Mouse (Mus musculus) ES-E14 (cell line): Measurements from ENCODE around the gene Rad51. TPM values are rescaled to one million over a fixed set of nuclear protein-coding genes. Genes with fewer than 3 reads are reported as not detected.

ENCODE experiments used
- DNase-seq: peaks from one replicate; pipeline ENCODE4 v3.0.0-alpha.2; 2013; ENCODE audit warnings: low read depth, low spot score
- H3K27ac ChIP-seq: 2 replicates; pipeline ENCODE4 v1.5.1; 2012; ENCODE audit warnings: low read depth, mild to moderate bottlenecking, low read length, moderate library complexity, mixed read lengths; ENCODE audit not compliant: poor library complexity, insufficient read depth, severe bottlenecking
- H3K36me3 ChIP-seq: 2 replicates; pipeline ENCODE4 v1.6.1; 2012; ENCODE audit warnings: mild to moderate bottlenecking, low read length, moderate library complexity, mixed read lengths; ENCODE audit not compliant: control insufficient read depth, poor library complexity, insufficient read depth, severe bottlenecking
- H3K4me1 ChIP-seq, 2 experiments: fragments of 150-350 bp in 1 of 2; sonication (generic) in 1 of 2; 2 replicates each; pipeline ENCODE4 v1.6.1; 2012; ENCODE audit warnings: low read length in 2 of 2, mild to moderate bottlenecking in 1 of 2, mixed read lengths in 1 of 2; ENCODE audit not compliant: control insufficient read depth in 2 of 2, insufficient read depth in 2 of 2, poor library complexity in 1 of 2
- H3K4me3 ChIP-seq, 2 experiments: fragments of 150-350 bp in 1 of 2; sonication (generic) in 1 of 2; 2 replicates each; pipeline ENCODE4 v1.5.1; 2012; ENCODE audit warnings: low read length in 2 of 2, low read depth in 1 of 2, mild to moderate bottlenecking in 1 of 2, mixed read lengths in 1 of 2; ENCODE audit not compliant: insufficient read depth in 1 of 2, poor library complexity in 1 of 2, severe bottlenecking in 1 of 2
- H3K9ac ChIP-seq: 2 replicates; pipeline ENCODE4 v1.6.1; 2012; ENCODE audit warnings: low read depth, mild to moderate bottlenecking, low read length, mixed read lengths; ENCODE audit not compliant: poor library complexity, insufficient read depth, severe bottlenecking
- H3K9me3 ChIP-seq: fragments of 150-350 bp; sonication (generic); 2 replicates; pipeline ENCODE4 v1.6.1; 2012; ENCODE audit warnings: low read depth, mild to moderate bottlenecking, low read length; ENCODE audit not compliant: control insufficient read depth, insufficient read depth
- CHD2 ChIP-seq: IDR thresholded peaks from 2 replicates; pipeline ENCODE4 v1.6.1; 2014; ENCODE audit warnings: mild to moderate bottlenecking, low read depth, low read length, inconsistent platforms
- HCFC1 ChIP-seq: IDR thresholded peaks from 2 replicates; pipeline ENCODE4 v1.6.1; 2012; ENCODE audit warnings: low read length, inconsistent platforms, borderline replicate concordance; ENCODE audit not compliant: insufficient read depth
- MAFK ChIP-seq: IDR thresholded peaks from 2 replicates; pipeline ENCODE4 v1.6.1; 2014; ENCODE audit warnings: mild to moderate bottlenecking, low read depth, low read length, inconsistent platforms; ENCODE audit not compliant: insufficient read depth
- ZC3H11A ChIP-seq: IDR thresholded peaks from 2 replicates; pipeline ENCODE4 v1.6.1; 2012; ENCODE audit warnings: low read depth, mild to moderate bottlenecking, inconsistent platforms, low read length, borderline replicate concordance
- ZNF384 ChIP-seq: IDR thresholded peaks from 2 replicates; pipeline ENCODE4 v1.6.1; 2012; ENCODE audit warnings: low read depth, low read length, inconsistent platforms
- in situ Hi-C, 2 experiments: fragments of 600-800 bp; cut with MboI; formaldehyde crosslinking; loops; one replicate each; pipeline ENCODE4 v1.15.1; 2025; ENCODE audit warnings: low sequenced_read_pairs in 2 of 2, inconsistent platforms in 1 of 2; ENCODE audit not compliant: unreplicated experiment in 2 of 2
- total RNA-seq: library from RNA; depleted of rRNA; stranded (reverse); fragments of 300-350 nt; gene quantifications from 2 replicates; pipeline ENCODE4 v1.2.3, GENCODE M21; 2012

Rad51 gene
- total RNA-seq, 1 experiment, result 42.2 TPM

DNA sequence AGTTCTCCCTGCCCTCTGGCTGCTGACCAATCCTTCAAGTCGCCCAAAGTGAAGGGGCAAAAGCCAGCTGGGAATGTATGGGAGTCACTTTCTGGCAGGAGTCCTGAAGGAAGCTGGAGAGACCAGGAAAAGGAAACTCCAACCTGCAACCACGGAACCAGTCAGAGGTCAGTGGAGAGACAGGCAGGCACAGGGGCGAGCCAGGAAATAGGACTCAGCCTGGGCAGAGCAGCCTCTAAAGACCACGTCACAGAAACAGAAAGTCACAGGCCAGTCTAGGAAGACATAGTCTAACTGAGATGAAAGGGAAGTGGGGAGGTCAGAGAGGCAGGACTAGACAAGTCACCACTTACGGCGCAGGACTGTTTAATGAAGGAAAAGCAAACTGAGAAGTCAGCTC is 63.0 kb downstream of the Rad51 start:
- DNase-seq, result no peak
- no peak overlapping the region for H3K4me3 ChIP-seq
- no peaks in the 10 kb centered on the region for H3K36me3 ChIP-seq
- H3K9ac ChIP-seq, result no peak overlapping the region
- in situ Hi-C loops, result no loop called here
- peaks cover 0 to 2% of the 10 kb centered on the region in 2 experiments; a peak in 1 of 4 replicates for H3K4me1 ChIP-seq
- no peaks in the 10 kb centered on the region for H3K9me3 ChIP-seq
- H3K27ac ChIP-seq, result no peak overlapping the region
- no peak for TF ChIP-seq MAFK
- no peak for TF ChIP-seq ZNF384
- TF ChIP-seq CHD2, result no peak
- TF ChIP-seq HCFC1, result no peak
- TF ChIP-seq ZC3H11A, result no peak

DNA sequence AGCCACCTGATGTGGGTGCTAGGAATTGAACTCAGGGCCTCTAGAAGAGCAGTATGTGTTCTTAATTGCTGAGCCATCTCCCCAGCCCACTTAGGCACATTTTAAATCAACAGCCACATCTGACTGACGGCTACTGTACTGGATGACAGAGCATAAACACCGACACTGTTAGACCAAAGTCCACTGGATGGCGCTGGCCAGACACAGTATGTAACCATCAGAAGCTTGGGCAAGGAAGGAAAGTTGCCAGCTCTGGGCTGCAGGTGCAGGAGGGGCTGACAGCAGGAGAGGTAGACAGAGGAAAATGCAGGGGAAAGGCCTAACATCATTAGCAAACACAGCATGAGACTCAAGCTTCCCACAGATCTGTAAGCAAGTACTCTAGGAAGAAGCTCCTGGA is 64.2 kb downstream of the Rad51 start:
- no peaks in the 10 kb centered on the region for H3K9me3 ChIP-seq
- H3K4me3 ChIP-seq, result no peak overlapping the region
- TF ChIP-seq MAFK (no peak), ZC3H11A (no peak), ZNF384 (no peak), CHD2 (no peak), HCFC1 (no peak)
- no peak overlapping the region for H3K27ac ChIP-seq
- in situ Hi-C loops, result no loop called here
- no peak for DNase-seq
- no peaks in the 10 kb centered on the region for H3K36me3 ChIP-seq
- H3K9ac ChIP-seq, result no peak overlapping the region
- peaks cover 0 to 2% of the 10 kb centered on the region in 2 experiments; a peak in 1 of 4 replicates for H3K4me1 ChIP-seq

DNA sequence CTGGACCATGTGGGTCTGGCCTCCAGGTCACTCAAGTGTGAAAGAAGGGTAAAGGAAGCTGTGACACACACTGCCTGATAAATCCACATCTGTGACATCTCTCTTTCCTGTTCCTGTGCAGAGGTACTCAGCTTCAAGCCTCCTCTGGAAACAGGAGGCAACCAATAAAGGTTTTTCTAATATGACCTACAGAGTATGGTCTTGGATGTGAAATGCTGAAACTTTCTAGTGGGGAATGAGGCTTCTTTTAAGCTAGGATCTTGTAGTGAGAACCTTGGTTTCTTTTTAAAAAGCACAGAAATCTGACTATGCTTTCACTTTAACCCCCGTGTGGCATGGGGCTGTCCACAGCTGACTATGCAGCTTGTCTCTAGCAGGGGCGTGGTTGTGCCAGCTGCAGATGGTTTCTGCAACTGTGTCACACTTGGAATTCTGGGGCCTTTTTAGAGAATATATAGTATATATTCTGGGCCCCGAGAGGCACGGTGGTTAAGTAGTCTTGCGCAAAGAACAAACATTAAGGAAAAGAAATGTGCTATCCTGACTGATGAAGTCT is 64.9 kb downstream of the Rad51 start:
- DNase-seq, result no peak
- no peak overlapping the region for H3K27ac ChIP-seq
- H3K9me3 ChIP-seq, result no peaks in the 10 kb centered on the region
- H3K4me3 ChIP-seq, result no peak overlapping the region
- peaks cover 0 to 2% of the 10 kb centered on the region in 2 experiments; a peak in 1 of 4 replicates for H3K4me1 ChIP-seq
- no peak overlapping the region for H3K9ac ChIP-seq
- no peaks in the 10 kb centered on the region for H3K36me3 ChIP-seq
- no peak for TF ChIP-seq CHD2
- TF ChIP-seq HCFC1, result no peak
- TF ChIP-seq ZC3H11A, result no peak
- TF ChIP-seq MAFK, result no peak
- TF ChIP-seq ZNF384, result no peak
- in situ Hi-C loops, result no loop called here

DNA sequence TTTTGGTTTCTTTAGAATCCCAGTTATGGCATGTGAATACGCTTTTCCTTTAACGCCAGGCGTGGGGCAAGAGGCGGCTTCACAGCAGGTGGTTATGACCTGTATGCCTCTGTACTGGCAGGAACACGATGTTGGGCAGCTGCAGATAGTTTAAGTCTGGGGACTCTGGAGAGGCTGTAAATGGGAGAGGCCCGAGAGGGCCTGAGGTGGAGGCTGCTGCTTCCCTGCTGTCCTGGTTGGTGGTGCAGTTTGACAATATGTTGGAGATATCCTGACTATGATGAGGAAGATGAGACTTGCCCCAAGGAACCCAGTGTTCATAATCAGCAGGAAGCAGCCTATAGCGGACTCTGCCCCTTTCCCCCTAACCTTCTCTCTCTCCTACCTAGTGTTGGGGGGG is 70.3 kb downstream of the Rad51 start:
- H3K9ac ChIP-seq, result no peak overlapping the region
- H3K4me1 ChIP-seq, result no peaks in the 10 kb centered on the region
- H3K36me3 ChIP-seq, result no peaks in the 10 kb centered on the region
- H3K9me3 ChIP-seq, result no peaks in the 10 kb centered on the region
- H3K27ac ChIP-seq, result no peak overlapping the region
- no peak for TF ChIP-seq MAFK
- TF ChIP-seq ZC3H11A, result no peak
- no peak for DNase-seq
- in situ Hi-C loops, result no loop called here
- H3K4me3 ChIP-seq, result peak overlapping the region in 1 of 2 experiments; percentile 33; a peak in 1 of 4 replicates
